Mouse (Mus musculus) small intestine, adult 2 months (tissue): Measurements from ENCODE around the gene Cdk14.

ENCODE experiments used
- CTCF ChIP-seq: fragments of 200-500 bp; IDR thresholded peaks from 2 replicates; pipeline ENCODE4 v1.5.1; 2012; ENCODE audit warnings: low read depth, mild to moderate bottlenecking, control low read depth, inconsistent platforms, low read length, moderate library complexity, mixed read lengths; ENCODE audit not compliant: insufficient replicate concordance, insufficient read length; ENCODE audit errors: extremely low read depth
- POLR2A ChIP-seq: fragments of 200-500 bp; IDR thresholded peaks from 2 replicates; pipeline ENCODE4 v1.6.1; 2012; ENCODE audit warnings: low read depth, mild to moderate bottlenecking, control low read depth, inconsistent platforms, low read length, moderate library complexity

DNA sequence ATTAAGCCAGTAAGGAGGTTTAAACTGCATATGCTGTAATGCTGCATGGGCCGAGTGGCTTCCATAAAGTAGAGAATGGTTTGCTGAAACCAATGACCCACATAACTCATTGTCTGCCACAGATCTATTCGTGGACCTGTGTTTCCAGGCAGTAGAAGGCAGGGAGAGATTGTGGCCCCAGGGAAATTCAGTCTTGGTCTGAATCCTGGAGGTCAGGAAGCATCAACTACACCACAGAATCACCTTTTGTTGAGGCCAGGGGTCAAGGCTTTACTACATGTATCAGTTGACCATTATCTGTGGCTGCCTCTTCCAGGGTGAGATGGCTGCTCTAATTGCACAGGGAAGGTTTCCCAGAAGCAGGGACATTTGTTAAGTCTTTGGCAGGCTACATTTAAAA, 643.6 kb downstream of the Cdk14 start:
- TF ChIP-seq POLR2A (no peak), CTCF (no peak)
